Comparison of ENCODE assay signal across 19 mouse cellular contexts in the genomic region with DNA sequence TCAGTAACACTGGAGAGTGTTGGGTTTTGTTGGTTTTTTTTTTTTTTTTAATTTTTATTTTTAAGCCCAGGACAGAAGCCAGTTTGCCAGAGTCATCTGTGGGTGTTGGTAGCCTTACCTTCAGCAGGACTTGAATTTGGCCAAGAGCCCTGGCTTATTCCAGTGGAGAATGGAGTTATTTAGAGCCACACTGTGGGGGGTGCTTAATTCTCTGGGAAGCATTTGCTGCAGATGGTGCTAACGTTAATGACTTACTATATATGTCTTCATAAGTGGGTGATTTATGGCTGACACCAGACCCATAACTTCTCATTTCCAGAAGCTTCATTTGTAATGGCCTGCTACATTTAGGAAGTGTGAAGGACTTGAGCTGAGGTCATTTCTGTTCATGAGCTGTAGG. TPM values are rescaled to one million over a fixed set of nuclear protein-coding genes. Genes with fewer than 3 reads are reported as not detected.
DNase-seq lines count a peak whose midpoint lies in the region.
"Had no signal": no experiment of that assay in that cellular context is flagged by ENCODE, and none has a peak within 500 bp of the region (broad histone marks: within the 10 kb centered on the region; RNA-seq: fewer than 3 reads in every experiment).

No protein-coding gene starts in this region.

- peak overlapping the region; percentile 90 for H3K27ac ChIP-seq in macrophage
- H3K27ac ChIP-seq: embryonic facial prominence, embryonic 13.5 days; kidney, postnatal 0 days; layer of hippocampus, adult 2 months; liver, embryonic 13.5 days; lung, embryonic 15.5 days had no signal

- no peak overlapping the region for H3K4me3 ChIP-seq in macrophage (ENCODE audit: inconsistent target)
- H3K4me3 ChIP-seq: embryonic facial prominence, embryonic 13.5 days; heart, embryonic 12.5 days; layer of hippocampus, adult 2 months; limb, embryonic 10.5 days; liver, embryonic 13.5 days; lung, embryonic 15.5 days had no signal

- H3K36me3 ChIP-seq in macrophage (ENCODE audit: inconsistent target) = no peaks in the 10 kb centered on the region
- H3K36me3 ChIP-seq: embryonic facial prominence, embryonic 13.5 days; heart, embryonic 12.5 days; limb, embryonic 10.5 days; liver, embryonic 13.5 days; lung, embryonic 15.5 days had no signal

- 0% methylated on average over 1 of the region's 1 CpGs for WGBS in macrophage (ENCODE audit: missing documents)

- peak; percentile 40 to 66 for DNase-seq in frontal cortex, adult 2 months (ENCODE audit: extremely low spot score in 1 of 2, low spot score in 1 of 2)
- no peak for DNase-seq in frontal cortex, postnatal 14 days (ENCODE audit: low spot score in 2 of 2)
- DNase-seq in right cerebral cortex, adult 18-20 months = peak; percentile 60
- no peak for DNase-seq in right cerebral cortex, postnatal 14 days
- DNase-seq in cerebellum, adult 9-11 months = peak; percentile 78
- DNase-seq in gastrocnemius, adult 8-10 months (ENCODE audit: low spot score in 2 of 2) = no peak
- DNase-seq: adrenal gland, adult 8-10 months; B cell, adult 2 months; gastrocnemius, postnatal 36 days; liver, embryonic 13.5 days; midbrain, embryonic 14.5 days; thymus, adult 2 months had no signal

- peaks cover 98% of the 10 kb centered on the region for H3K79me2 ChIP-seq in macrophage (ENCODE audit: inconsistent target)

RNA-seq across cellular contexts. Expression of a gene that starts 21.9 kb away (rescaled TPM):
- 56.7 and 80.5 TPM in 2 replicates for polyA plus RNA-seq in frontal cortex, adult 2 months (2012; rRNA removed)
- 10 to 100 TPM in 25 of 26 experiments, 1 to 10 TPM in 1; 7.3 to 55.5 (median 28.3) TPM for total RNA-seq in macrophage (2018; cell fraction: chromatin; rRNA removed)
- 100 to 1,000 TPM; 125 to 174 (median 149) TPM for total RNA-seq in macrophage (2018; cell fraction: cytosol; rRNA removed)
- 100 to 1,000 TPM in 4 of 26 experiments, 10 to 100 TPM in 22; 40.3 to 121 (median 76.1) TPM for total RNA-seq in macrophage (2018; cell fraction: nucleus; rRNA removed)
- polyA plus RNA-seq in macrophage (2018) = 131 to 142 TPM (median 142 TPM) in 3 replicates
- 1 to 10 TPM; 3.4 to 3.9 (median 3.5) TPM for total RNA-seq in gastrocnemius, adult 8-10 months (2022)

Comparison
In these comparisons a context has a peak if more than half of its experiments do, and no peak if none do; other contexts are left out.
1. DNase-seq: peak in frontal cortex, adult 2 months (2 of 2), right cerebral cortex, adult 18-20 months (single experiment) and cerebellum, adult 9-11 months (single experiment); none in frontal cortex, postnatal 14 days (0 of 2), right cerebral cortex, postnatal 14 days (single experiment) and gastrocnemius, adult 8-10 months (0 of 2).